Mouse (Mus musculus): ENCODE results near the gene Dhx16. TPM values are rescaled to one million over a fixed set of nuclear protein-coding genes. Genes with fewer than 3 reads are reported as not detected.

Dhx16 gene
- 36.3 and 40.4 TPM in 2 replicates for polyA plus RNA-seq (2015; fragmentation: Nextera tagmentation; extraction: Ambion mirVana)

DNA sequence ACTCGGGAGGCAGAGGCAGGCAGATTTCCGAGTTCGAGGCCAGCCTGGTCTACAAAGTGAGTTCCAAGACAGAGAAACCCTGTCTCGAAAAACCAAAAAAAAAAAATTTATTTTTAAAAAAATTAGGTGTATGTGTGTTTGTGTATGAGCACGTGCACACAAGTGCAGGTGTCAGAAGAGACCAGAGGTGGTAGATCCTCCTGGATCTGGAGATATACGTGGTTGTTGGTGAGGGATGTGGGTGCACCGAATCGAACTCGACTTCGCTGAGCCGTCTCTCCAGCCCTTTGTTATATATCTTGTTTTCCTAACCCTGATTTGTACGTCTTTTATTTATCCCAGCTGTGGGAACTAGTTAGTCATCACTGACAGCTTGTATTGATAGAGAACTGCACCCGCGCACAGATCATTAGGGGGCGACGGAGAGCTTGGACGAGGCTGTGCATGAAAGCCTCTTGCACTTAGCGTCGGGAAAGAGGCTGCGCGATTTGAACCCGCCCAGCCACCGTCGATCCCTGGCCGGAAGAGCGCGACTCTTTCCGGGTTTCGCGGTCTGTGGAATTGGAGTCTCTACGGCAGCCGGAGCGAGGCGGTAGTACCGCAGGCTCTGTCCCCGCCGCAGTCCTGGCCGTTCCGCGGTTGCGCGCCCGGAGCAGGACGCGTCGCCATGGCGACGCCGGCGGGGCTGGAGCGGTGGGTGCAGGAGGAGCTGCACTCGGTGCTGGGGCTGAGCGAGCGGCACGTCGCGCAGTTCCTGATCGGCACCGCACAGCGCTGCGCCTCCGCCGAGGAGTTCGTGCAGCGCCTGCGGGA lies at the start of gene Dhx16:
Gene Dhx16 (plus strand): TSS at position 575 of the 813 bp plus-strand sequence.
- H3K4me1 ChIP-seq = peaks cover 16% of the 10 kb centered on the region
- peaks cover 31% of the 10 kb centered on the region for H3K36me3 ChIP-seq (replicated peaks)
- peak within 1 kb of the TSS; percentile 88 for H3K9ac ChIP-seq
- H3K27ac ChIP-seq = peak within 1 kb of the TSS; percentile 83
- H3K9me3 ChIP-seq = no peaks in the 10 kb centered on the region
- peak within 1 kb of the TSS; percentile 94 for H3K4me3 ChIP-seq
- H3K27me3 ChIP-seq (replicated peaks) = no peaks in the 10 kb centered on the region
- H3K4me2 ChIP-seq = peak within 1 kb of the TSS; percentile 75
- WGBS = 6% methylated on average over 66 of the region's 66 CpGs
- peak; percentile 90 for ATAC-seq (replicated peaks)

DNA sequence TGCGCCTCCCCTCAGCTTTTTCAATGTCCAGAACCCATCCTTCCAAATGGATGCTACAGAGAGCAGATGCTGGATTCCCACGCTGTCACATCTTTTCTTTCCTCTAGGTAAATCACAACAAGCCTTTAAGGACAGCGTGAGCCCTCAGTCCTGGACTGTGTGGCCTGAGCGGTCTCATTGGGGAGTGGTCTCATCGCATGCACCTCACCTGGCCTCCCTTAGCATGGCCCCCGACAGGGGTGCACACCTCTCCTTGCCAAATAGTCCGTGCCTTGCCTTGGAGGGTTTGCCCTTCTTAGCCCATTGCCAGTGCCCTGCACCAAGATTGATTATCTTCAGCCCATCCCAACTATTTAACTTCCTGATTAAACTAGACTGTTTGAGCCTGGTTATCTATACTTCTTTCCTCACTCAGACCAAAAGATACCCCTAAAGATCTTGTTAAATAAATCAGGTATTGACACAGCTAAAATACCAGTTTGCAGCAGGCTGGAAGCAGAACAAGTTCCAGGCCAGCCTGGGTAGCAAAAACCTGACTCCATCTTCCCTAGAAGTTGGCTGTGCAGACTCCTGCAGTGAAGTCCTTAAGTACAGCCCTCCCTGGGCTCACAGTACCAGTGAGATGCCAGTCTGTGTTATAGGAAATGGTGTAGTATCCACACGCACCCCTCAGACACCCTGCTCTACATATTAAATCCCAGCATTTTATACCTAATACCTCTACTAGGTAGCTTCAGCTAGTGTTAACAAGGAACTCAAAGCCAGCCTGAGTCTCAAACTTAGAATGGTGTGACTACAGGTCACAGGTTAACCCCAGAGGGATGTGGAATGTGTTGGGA lies 47.0 kb upstream of the Dhx16 start:
- Histone ChIP-seq H3K9me3 (no peaks in the 10 kb centered on the region), H3K36me3 (replicated peaks) (peaks cover 32% of the 10 kb centered on the region), H3K9ac (no peak overlapping the region), H3K27ac (peak overlapping the region; percentile 6; the same call in 1 of the 2 replicates), H3K27me3 (replicated peaks) (no peaks in the 10 kb centered on the region), H3K4me1 (peaks cover 42% of the 10 kb centered on the region), H3K4me2 (no peak overlapping the region), H3K4me3 (no peak overlapping the region)
- no peak for ATAC-seq (replicated peaks)
- WGBS = 68% methylated on average over 8 of the region's 8 CpGs

- Histone ChIP-seq H3K4me3 (no peak overlapping the region), H3K4me2 (no peak overlapping the region; the same call in 1 of the 2 replicates), H3K9ac (no peak overlapping the region), H3K4me1 (peaks cover 42% of the 10 kb centered on the region), H3K27me3 (replicated peaks) (no peaks in the 10 kb centered on the region), H3K36me3 (replicated peaks) (peaks cover 32% of the 10 kb centered on the region), H3K9me3 (no peaks in the 10 kb centered on the region), H3K27ac (no peak overlapping the region)
- 25% methylated on average over 5 of the region's 5 CpGs for WGBS
- no peak for ATAC-seq (replicated peaks)
These were observed 46.3 kb upstream of the Dhx16 start for GRCm38 (mm10) chr17:35833239-35833751.

DNA sequence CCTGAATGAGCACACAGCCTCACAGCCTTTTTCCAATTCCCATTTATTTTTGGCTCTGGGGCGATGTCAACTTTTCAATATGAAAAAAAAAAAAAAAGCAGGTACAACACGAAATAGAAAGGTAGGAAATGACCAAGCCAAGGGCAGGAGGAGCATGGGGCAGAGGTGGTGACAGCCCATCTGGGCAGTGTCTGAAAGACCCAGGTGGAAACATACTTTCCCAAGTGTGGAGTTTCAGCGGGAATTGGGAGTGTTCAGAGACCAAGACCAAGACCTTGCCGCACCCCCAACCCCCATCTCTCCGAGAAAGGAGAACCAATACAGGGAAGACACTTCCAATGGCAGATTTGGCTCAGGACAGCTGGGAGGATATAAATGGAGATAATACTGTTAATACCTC lies 45.7 kb upstream of the Dhx16 start:
- no peaks in the 10 kb centered on the region for H3K9me3 ChIP-seq
- peaks cover 43% of the 10 kb centered on the region for H3K4me1 ChIP-seq
- peaks cover 28% of the 10 kb centered on the region for H3K36me3 ChIP-seq (replicated peaks)
- peak overlapping the region; percentile 57 for H3K4me2 ChIP-seq
- peak overlapping the region; percentile 7; the same call in 1 of the 2 replicates for H3K4me3 ChIP-seq
- no peaks in the 10 kb centered on the region for H3K27me3 ChIP-seq (replicated peaks)
- no peak for ATAC-seq (replicated peaks)
- WGBS = 62% methylated on average over 5 of the region's 5 CpGs
- H3K9ac ChIP-seq = no peak overlapping the region
- H3K27ac ChIP-seq = no peak overlapping the region

DNA sequence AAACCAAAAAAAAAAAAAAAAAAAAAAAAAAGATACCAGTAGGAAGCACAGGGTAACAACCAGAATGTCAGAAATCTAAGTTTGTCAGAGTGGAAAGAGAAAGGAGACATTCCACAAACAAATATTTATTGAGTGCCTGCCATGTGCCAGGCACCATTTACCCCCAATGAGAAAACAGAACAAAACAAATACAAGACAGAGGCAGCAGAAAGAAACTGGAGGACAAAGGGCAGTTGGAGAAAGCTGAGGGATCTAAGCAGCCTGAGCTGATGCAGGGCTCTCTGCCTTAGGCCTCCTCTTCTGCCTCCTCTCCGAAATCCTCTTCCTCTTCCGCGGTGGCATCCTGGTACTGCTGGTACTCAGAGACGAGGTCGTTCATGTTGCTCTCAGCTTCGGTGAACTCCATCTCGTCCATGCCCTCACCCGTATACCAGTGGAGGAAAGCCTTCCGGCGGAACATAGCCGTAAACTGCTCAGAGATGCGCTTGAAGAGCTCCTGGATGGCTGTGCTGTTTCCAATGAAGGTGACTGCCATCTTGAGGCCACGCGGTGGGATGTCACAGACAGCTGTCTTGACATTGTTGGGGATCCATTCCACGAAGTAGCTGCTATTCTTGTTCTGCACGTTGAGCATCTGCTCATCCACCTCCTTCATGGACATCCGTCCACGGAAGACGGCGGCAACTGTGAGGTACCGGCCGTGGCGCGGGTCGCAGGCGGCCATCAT lies 44.8 kb upstream of the Dhx16 start:
- Histone ChIP-seq H3K36me3 (replicated peaks) (peaks cover 28% of the 10 kb centered on the region), H3K27ac (peak overlapping the region; percentile 28; the same call in 1 of the 2 replicates), H3K9ac (peak overlapping the region; percentile 4), H3K4me3 (peak overlapping the region; percentile 96), H3K9me3 (no peaks in the 10 kb centered on the region), H3K4me2 (peak overlapping the region; percentile 57), H3K4me1 (peaks cover 46% of the 10 kb centered on the region), H3K27me3 (replicated peaks) (no peaks in the 10 kb centered on the region)
- ATAC-seq (replicated peaks) = no peak
- WGBS = 73% methylated on average over 26 of the region's 26 CpGs

DNA sequence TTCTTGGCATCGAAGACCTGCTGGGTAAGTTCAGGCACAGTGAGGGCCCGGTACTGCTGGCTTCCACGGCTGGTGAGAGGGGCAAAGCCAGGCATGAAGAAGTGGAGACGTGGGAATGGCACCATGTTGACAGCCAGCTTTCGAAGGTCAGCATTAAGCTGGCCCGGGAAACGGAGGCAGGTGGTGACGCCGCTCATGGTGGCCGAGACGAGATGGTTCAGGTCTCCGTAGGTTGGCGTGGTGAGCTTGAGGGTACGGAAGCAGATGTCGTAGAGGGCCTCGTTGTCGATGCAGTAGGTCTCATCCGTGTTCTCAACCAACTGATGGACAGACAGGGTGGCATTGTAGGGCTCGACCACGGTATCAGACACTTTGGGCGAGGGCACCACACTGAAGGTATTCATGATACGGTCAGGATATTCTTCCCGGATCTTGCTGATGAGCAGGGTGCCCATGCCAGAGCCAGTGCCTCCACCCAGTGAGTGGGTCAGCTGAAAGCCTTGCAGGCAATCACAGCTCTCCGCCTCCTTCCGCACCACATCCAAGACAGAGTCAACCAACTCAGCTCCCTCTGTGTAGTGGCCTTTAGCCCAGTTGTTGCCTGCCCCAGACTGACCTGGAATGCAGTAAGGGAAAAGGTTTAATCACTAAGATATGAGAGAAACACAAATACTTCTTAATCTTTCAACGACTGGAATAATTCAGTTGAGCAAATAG lies 44.0 kb upstream of the Dhx16 start:
- H3K27me3 ChIP-seq (replicated peaks) = no peaks in the 10 kb centered on the region
- H3K9me3 ChIP-seq = no peaks in the 10 kb centered on the region
- WGBS = 76% methylated on average over 26 of the region's 26 CpGs
- peaks cover 28% of the 10 kb centered on the region for H3K36me3 ChIP-seq (replicated peaks)
- peak overlapping the region; percentile 96 for H3K4me3 ChIP-seq
- peak overlapping the region; percentile 57 for H3K4me2 ChIP-seq
- H3K9ac ChIP-seq = peak overlapping the region; percentile 4; the same call in 1 of the 2 replicates
- H3K4me1 ChIP-seq = peaks cover 42% of the 10 kb centered on the region
- H3K27ac ChIP-seq = peak overlapping the region; percentile 28; the same call in 1 of the 2 replicates
- ATAC-seq (replicated peaks) = no peak

DNA sequence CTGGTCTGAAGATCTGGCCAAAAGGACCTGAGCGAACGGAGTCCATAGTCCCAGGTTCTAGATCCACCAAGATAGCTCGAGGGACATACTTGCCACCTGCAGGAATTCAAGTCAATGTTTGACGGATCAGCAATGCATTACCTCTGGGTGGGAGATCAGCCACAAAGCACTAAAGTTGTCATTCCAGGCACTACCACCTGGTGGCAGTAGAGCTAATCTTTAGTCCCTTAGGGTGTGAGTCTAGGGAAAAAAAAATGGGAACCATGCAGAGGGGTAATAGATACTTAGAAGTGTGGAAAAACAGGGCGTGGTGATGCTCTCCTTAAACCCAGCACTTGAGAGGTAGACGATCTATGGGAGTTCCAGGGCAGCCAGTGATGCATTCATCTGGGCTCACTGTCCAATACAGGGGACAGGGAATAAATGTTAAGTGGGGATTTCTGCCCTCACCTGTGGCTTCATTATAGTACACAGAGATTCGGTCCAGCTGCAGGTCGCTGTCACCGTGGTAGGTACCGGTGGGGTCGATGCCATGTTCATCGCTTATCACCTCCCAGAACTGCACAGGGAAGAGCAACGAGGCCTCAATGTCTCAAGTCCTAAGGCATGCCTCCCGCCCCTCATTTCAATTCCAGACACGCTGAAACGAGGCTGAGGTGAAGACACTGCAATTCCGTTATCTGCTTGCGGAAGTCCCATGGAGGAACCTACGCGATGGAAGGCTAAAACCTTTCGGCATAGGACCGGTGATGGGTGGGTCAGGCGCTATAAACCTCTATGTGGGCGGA lies 43.2 kb upstream of the Dhx16 start:
- Histone ChIP-seq H3K36me3 (replicated peaks) (peaks cover 28% of the 10 kb centered on the region), H3K9me3 (no peaks in the 10 kb centered on the region), H3K4me1 (peaks cover 42% of the 10 kb centered on the region), H3K9ac (peak overlapping the region; percentile 97), H3K27me3 (replicated peaks) (no peaks in the 10 kb centered on the region), H3K4me2 (peak overlapping the region; percentile 57), H3K27ac (peak overlapping the region; percentile 98), H3K4me3 (peak overlapping the region; percentile 96)
- 7% methylated on average over 24 of the region's 24 CpGs for WGBS
- ATAC-seq (replicated peaks) = 0 out of 2 replicates have a peak, but pooled peaks have one; percentile 0

- H3K27me3 ChIP-seq (replicated peaks) = no peaks in the 10 kb centered on the region
- H3K36me3 ChIP-seq (replicated peaks) = peaks cover 28% of the 10 kb centered on the region
- H3K27ac ChIP-seq = peak overlapping the region; percentile 98
- peak; percentile 21 for ATAC-seq (replicated peaks)
- peaks cover 46% of the 10 kb centered on the region for H3K4me1 ChIP-seq
- H3K4me3 ChIP-seq = peak overlapping the region; percentile 96
- under 1% methylated on average over 21 of the region's 25 CpGs for WGBS
- H3K9me3 ChIP-seq = no peaks in the 10 kb centered on the region
- H3K9ac ChIP-seq = peak overlapping the region; percentile 97
- H3K4me2 ChIP-seq = peak overlapping the region; percentile 57
These were observed 42.6 kb upstream of the Dhx16 start for GRCm38 (mm10) chr17:35836991-35837422.

DNA sequence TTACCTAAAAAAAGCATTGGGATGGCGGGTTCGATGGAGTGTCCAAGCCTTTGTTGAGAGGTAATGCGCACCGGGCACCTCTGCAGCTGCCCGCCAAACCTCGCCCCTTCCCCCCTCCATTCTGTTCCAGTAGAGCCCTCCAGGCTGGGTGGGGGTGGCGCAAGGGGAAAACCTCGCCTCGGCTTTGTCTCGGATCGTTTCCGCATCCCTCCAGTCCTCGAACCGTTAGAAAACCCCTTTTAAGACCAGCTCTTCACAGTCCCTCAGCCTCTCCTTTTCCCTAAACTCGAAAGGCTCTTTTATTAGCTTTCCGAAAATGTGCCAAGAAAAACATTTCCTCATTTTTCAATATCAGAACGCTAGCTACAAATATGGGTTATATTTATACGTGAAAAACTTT lies 42.1 kb upstream of the Dhx16 start:
- Histone ChIP-seq H3K4me3 (peak overlapping the region; percentile 96), H3K4me2 (peak overlapping the region; percentile 57), H3K27me3 (replicated peaks) (no peaks in the 10 kb centered on the region), H3K9ac (peak overlapping the region; percentile 97), H3K27ac (peak overlapping the region; percentile 98), H3K9me3 (no peaks in the 10 kb centered on the region), H3K36me3 (replicated peaks) (peaks cover 28% of the 10 kb centered on the region), H3K4me1 (peaks cover 51% of the 10 kb centered on the region)
- 0% methylated on average over 18 of the region's 18 CpGs for WGBS
- 0 out of 2 replicates have a peak, but pooled peaks have one; percentile 1 for ATAC-seq (replicated peaks)

DNA sequence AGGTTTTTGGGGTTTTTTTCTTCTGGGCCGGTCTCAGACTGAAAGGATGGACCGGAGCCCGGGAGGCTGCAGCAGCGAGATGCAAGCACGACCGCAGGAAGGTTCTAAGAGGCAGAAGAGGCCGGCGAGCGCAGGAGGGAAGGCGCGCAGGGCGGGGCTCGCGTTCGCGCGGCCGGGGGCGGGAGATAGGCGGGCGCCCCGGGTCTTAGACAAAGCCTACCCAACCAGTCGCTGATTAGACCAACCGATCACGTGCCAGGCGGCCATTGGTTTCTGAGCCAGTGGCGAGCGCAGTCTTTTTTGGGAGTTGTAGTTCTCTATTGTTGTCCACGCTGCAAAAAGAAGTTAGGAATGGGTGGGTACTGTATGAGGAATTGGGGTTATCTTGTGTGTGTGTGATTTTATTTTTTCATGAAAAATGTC lies 41.5 kb upstream of the Dhx16 start, which contains the start of gene Tubb5:
Gene Tubb5 (minus strand): TSS at position 185 of the 423 bp plus-strand sequence.
- peak within 1 kb of the TSS; percentile 57 for H3K4me2 ChIP-seq
- H3K27me3 ChIP-seq (replicated peaks) = no peaks in the 10 kb centered on the region
- H3K4me3 ChIP-seq = peak within 1 kb of the TSS; percentile 96
- WGBS = 1% methylated on average over 29 of the region's 29 CpGs
- H3K9me3 ChIP-seq = no peaks in the 10 kb centered on the region
- ATAC-seq (replicated peaks) = peak; percentile 79
- H3K36me3 ChIP-seq (replicated peaks) = peaks cover 26% of the 10 kb centered on the region
- peaks cover 51% of the 10 kb centered on the region for H3K4me1 ChIP-seq
- H3K27ac ChIP-seq = peak within 1 kb of the TSS; percentile 98
- peak within 1 kb of the TSS; percentile 97 for H3K9ac ChIP-seq

All from midbrain, embryonic 15.5 days (tissue).